Mouse (Mus musculus) limb, embryonic 15.5 days (tissue): ENCODE data around the gene Gm21762. TPM values are rescaled to one million over a fixed set of nuclear protein-coding genes. Genes with fewer than 3 reads are reported as not detected.
"Not testable (repeated sequence)": the region's sequence is repeated elsewhere in the genome, so short reads cannot be mapped to it uniquely, and the experiment has no call there.

Experiments used
- ATAC-seq: fragments of 200-750 bp; cut with Nextera tagmentation; 2 replicates; pipeline ENCODE4 v1.8.0; 2017; ENCODE audit warnings: low read depth, moderate TSS enrichment; ENCODE audit not compliant: insufficient number of reproducible peaks, low FRiP score, low TSS enrichment
- H3K27ac ChIP-seq: fragments of 300-500 bp; sonication (generic); 2 replicates; pipeline ENCODE4 v1.5.1; 2015; ENCODE audit warnings: moderate library complexity, mild to moderate bottlenecking, inconsistent platforms
- H3K27me3 ChIP-seq: fragments of 300-500 bp; sonication (generic); 2 replicates; pipeline ENCODE4 v1.6.1; 2015; ENCODE audit warnings: inconsistent platforms
- H3K36me3 ChIP-seq: fragments of 300-500 bp; sonication (generic); 2 replicates; pipeline ENCODE4 v1.6.1; 2015; ENCODE audit warnings: inconsistent platforms
- H3K4me1 ChIP-seq: fragments of 300-500 bp; sonication (generic); 2 replicates; pipeline ENCODE4 v1.6.1; 2015; ENCODE audit warnings: inconsistent platforms
- H3K4me2 ChIP-seq: fragments of 300-500 bp; sonication (generic); 2 replicates; pipeline ENCODE4 v1.6.1; 2015; ENCODE audit warnings: mild to moderate bottlenecking, inconsistent platforms
- H3K4me3 ChIP-seq: fragments of 300-500 bp; sonication (generic); 2 replicates; pipeline ENCODE4 v1.5.1; 2015; ENCODE audit warnings: mild to moderate bottlenecking, inconsistent platforms
- H3K9ac ChIP-seq: fragments of 300-500 bp; sonication (generic); 2 replicates; pipeline ENCODE4 v1.6.1; 2015; ENCODE audit warnings: inconsistent platforms
- H3K9me3 ChIP-seq: fragments of 300-500 bp; sonication (generic); 2 replicates; pipeline ENCODE4 v1.6.1; 2016; ENCODE audit warnings: inconsistent platforms
- WGBS: fragments of 180-500 bp; shearing (Covaris S2); methylation state at CpG from one replicate; pipeline ENCODE4 v1.1.7; 2015; 5-methylcytosine and 5-hydroxymethylcytosine counted together
- polyA plus RNA-seq: library from polyadenylated mRNA; unstranded; fragments of >200 nt; fragmentation: Nextera tagmentation; extraction: Ambion mirVana; gene quantifications from 2 replicates; pipeline ENCODE4 v1.2.1, GENCODE M21; 2015

Gene Gm21762
- not detected in 2 replicates for polyA plus RNA-seq

- ATAC-seq, H3K9me3 ChIP-seq, H3K27me3 ChIP-seq, H3K36me3 ChIP-seq, H3K4me1 ChIP-seq, H3K4me2 ChIP-seq, H3K4me3 ChIP-seq, H3K27ac ChIP-seq, H3K9ac ChIP-seq: not testable (repeated sequence)
- no CpG with 5 or more reads among the region's 2 CpGs for WGBS
Measured at GRCm38 (mm10) chr13:120215847-120216246, at the start of gene Gm21762. TSS of gene Gm21762 (minus strand) at chr13:120215947.

GRCm38 (mm10) chr13:120262870-120263269, 47.1 kb upstream of the Gm21762 start, which contains the start of gene AF067061:
TSS of gene AF067061 (plus strand) at chr13:120263114.
- H3K27ac ChIP-seq, H3K36me3 ChIP-seq, ATAC-seq, H3K9ac ChIP-seq, H3K27me3 ChIP-seq, H3K4me2 ChIP-seq, H3K4me3 ChIP-seq, H3K4me1 ChIP-seq, H3K9me3 ChIP-seq: not testable (repeated sequence)
- WGBS, result 85% methylated on average over 2 of the region's 2 CpGs

- ATAC-seq, H3K36me3 ChIP-seq, H3K4me1 ChIP-seq, H3K27ac ChIP-seq, H3K9me3 ChIP-seq, H3K27me3 ChIP-seq, H3K9ac ChIP-seq, H3K4me3 ChIP-seq, H3K4me2 ChIP-seq: not testable (repeated sequence)
- 60% methylated on average over 3 of the region's 3 CpGs for WGBS
Measured at GRCm38 (mm10) chr13:120259718-120260117, 44.0 kb upstream of the Gm21762 start.

GRCm38 (mm10) chr13:120258817-120259658, 43.3 kb upstream of the Gm21762 start:
- not testable (repeated sequence) for H3K27me3 ChIP-seq, H3K4me3 ChIP-seq, H3K9me3 ChIP-seq, H3K4me1 ChIP-seq, ATAC-seq, H3K36me3 ChIP-seq, H3K9ac ChIP-seq, H3K27ac ChIP-seq, H3K4me2 ChIP-seq
- WGBS, result 86% methylated on average over 3 of the region's 3 CpGs

GRCm38 (mm10) chr13:120251208-120251924, 35.6 kb upstream of the Gm21762 start:
- H3K4me1 ChIP-seq, H3K4me3 ChIP-seq, H3K27ac ChIP-seq, H3K27me3 ChIP-seq, H3K9ac ChIP-seq, H3K9me3 ChIP-seq, H3K4me2 ChIP-seq, H3K36me3 ChIP-seq, ATAC-seq: not testable (repeated sequence)
- 68% methylated on average over 2 of the region's 3 CpGs for WGBS

- H3K9ac ChIP-seq, H3K36me3 ChIP-seq, H3K9me3 ChIP-seq, H3K4me1 ChIP-seq, ATAC-seq, H3K4me2 ChIP-seq, H3K27me3 ChIP-seq, H3K4me3 ChIP-seq, H3K27ac ChIP-seq: not testable (repeated sequence)
Measured at GRCm38 (mm10) chr13:120238811-120239210, 23.1 kb upstream of the Gm21762 start, which contains the start of gene Gm21731. TSS of gene Gm21731 (plus strand) at chr13:120239111.

GRCm38 (mm10) chr13:120232447-120233049, 16.8 kb upstream of the Gm21762 start:
- not testable (repeated sequence) for H3K36me3 ChIP-seq, H3K27ac ChIP-seq, H3K4me1 ChIP-seq, H3K4me3 ChIP-seq, H3K27me3 ChIP-seq, H3K4me2 ChIP-seq, H3K9ac ChIP-seq, H3K9me3 ChIP-seq, ATAC-seq
- 69% methylated on average over 13 of the region's 25 CpGs for WGBS

GRCm38 (mm10) chr13:120231798-120232197, 16.1 kb upstream of the Gm21762 start:
- not testable (repeated sequence) for H3K9ac ChIP-seq, H3K4me3 ChIP-seq, H3K27me3 ChIP-seq, ATAC-seq, H3K4me1 ChIP-seq, H3K4me2 ChIP-seq, H3K27ac ChIP-seq, H3K9me3 ChIP-seq, H3K36me3 ChIP-seq
- WGBS, result 91% methylated on average over 17 of the region's 17 CpGs

- not testable (repeated sequence) for H3K4me2 ChIP-seq, ATAC-seq, H3K9me3 ChIP-seq, H3K27ac ChIP-seq, H3K27me3 ChIP-seq, H3K4me3 ChIP-seq, H3K4me1 ChIP-seq, H3K36me3 ChIP-seq, H3K9ac ChIP-seq
- 95% methylated on average over 16 of the region's 25 CpGs for WGBS
Measured at GRCm38 (mm10) chr13:120223012-120223659, 7.4 kb upstream of the Gm21762 start.

GRCm38 (mm10) chr13:120220922-120221321, 5.2 kb upstream of the Gm21762 start:
- H3K4me1 ChIP-seq, H3K27me3 ChIP-seq, H3K27ac ChIP-seq, ATAC-seq, H3K4me2 ChIP-seq, H3K9me3 ChIP-seq, H3K4me3 ChIP-seq, H3K9ac ChIP-seq, H3K36me3 ChIP-seq: not testable (repeated sequence)
- WGBS, result 88% methylated on average over 5 of the region's 5 CpGs

- not testable (repeated sequence) for H3K36me3 ChIP-seq, H3K9me3 ChIP-seq, H3K27ac ChIP-seq, H3K27me3 ChIP-seq, H3K4me3 ChIP-seq, H3K4me2 ChIP-seq, H3K4me1 ChIP-seq, H3K9ac ChIP-seq, ATAC-seq
- 78% methylated on average over 6 of the region's 8 CpGs for WGBS
Measured at GRCm38 (mm10) chr13:120196189-120196821, 19.4 kb downstream of the Gm21762 start.
